Mouse (Mus musculus): ENCODE results near the gene Ralgps1.

- TF ChIP-seq NELFE (IDR thresholded peaks at IDR 0.05; ENCODE audit: low read depth, low read length) (no peak), CTCF (conservative IDR thresholded peaks at IDR 0.05 in 1 of 2, IDR thresholded peaks at IDR 0.05 in 1 of 2; ENCODE audit: low read depth in 2 of 2, low read length in 2 of 2) (no peak)
Measured at GRCm38 (mm10) chr2:33283674-33284073, 87.6 kb downstream of the Ralgps1 start.

Measured in CH12.LX (cell line).